Mouse (Mus musculus): Measurements from ENCODE around the gene Cyb5rl.

- TF ChIP-seq CTCF (conservative IDR thresholded peaks at IDR 0.05; ENCODE audit: low read length) (no peak), NANOG (IDR thresholded peaks at IDR 0.05; ENCODE audit: borderline replicate concordance, low read length) (no peak)
Observed at GRCm38 (mm10) chr4:107136531-107136930, 69.7 kb downstream of the Cyb5rl start.
